Mouse (Mus musculus) thymus, adult 2 months (tissue): ENCODE measurements at regions not wholly inside any gene's neighbourhood (a gene's known extent, or its start where the extent isn't known, plus 50 kb on each side); places are given as distances from the start of the nearest gene placed in this dataset.

Experiments
- CTCF ChIP-seq: fragments of 200-500 bp; IDR thresholded peaks from 2 replicates; pipeline ENCODE4 v1.5.1; 2012; ENCODE audit warnings: mild to moderate bottlenecking, control low read depth, low read length, moderate library complexity, borderline replicate concordance; ENCODE audit not compliant: control insufficient read depth, poor library complexity, insufficient read depth; ENCODE audit errors: extremely low read depth
- POLR2A ChIP-seq: fragments of 200-500 bp; IDR thresholded peaks from 2 replicates; pipeline ENCODE4 v1.6.1; 2012; ENCODE audit warnings: mild to moderate bottlenecking, low read length, control low read depth, moderate library complexity; ENCODE audit not compliant: control insufficient read depth, poor library complexity, insufficient read depth; ENCODE audit errors: extremely low read depth

DNA sequence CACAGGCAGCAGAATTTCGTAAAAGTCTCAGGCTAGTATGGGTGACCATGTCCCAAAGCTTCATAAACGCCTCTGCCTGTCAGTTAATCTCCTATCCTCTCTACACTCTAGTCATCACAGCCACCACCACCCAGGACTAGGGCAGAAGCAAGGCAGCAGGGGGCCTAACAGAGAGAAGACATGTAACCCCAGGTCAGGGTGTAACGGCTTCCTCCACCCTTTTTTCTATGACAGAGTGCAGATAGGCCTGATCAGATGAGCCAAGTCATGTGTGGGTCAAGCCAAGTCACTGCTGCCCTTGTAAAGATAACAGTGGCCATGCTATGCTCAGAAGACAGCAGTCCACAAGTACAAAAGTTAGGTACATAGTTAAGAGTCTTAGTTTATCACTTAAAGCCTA, 270.1 kb upstream of the Arid1b start:
- no peak for TF ChIP-seq CTCF
- TF ChIP-seq POLR2A: no peak
